Mouse (Mus musculus): ENCODE results near the gene Ccng2.

DNA sequence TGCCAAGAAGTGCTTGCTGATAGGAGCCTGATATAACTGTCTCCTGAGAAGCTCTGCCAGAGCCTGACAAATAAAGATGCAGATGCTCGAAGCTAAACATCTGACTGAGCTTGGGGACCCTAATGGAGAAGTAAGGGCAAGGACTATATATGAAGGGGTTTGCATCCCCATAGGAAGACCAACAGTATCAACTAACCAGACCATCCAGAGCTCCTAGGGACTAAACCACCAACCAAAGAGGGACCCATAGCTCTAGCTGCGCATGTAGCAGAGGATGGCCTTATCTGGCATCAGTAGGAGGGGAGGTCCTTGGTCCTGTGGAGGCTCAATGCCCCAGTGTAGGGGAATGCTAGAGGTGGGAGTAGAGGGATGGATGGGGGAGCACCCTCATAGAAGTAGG lies 42.5 kb upstream of the Ccng2 start:
- no peak for TF ChIP-seq POLR2A (IDR thresholded peaks at IDR 0.05; ENCODE audit: control insufficient read depth, low read depth, low read length)
- no peak for TF ChIP-seq CTCF (IDR thresholded peaks at IDR 0.05; ENCODE audit: control insufficient read depth, insufficient read depth, insufficient replicate concordance, low read depth, low read length)
